Mouse (Mus musculus) E14TG2a.4 (cell line): ENCODE measurements around the gene Prkca.

ENCODE experiments used
- H3K27me3 ChIP-seq: 2 replicates; pipeline ENCODE4 v1.6.1; 2014; ENCODE audit warnings: low read length, control low read depth; ENCODE audit not compliant: insufficient read depth
- H3K36me3 ChIP-seq: 2 replicates; pipeline ENCODE4 v1.6.1; 2014; ENCODE audit warnings: low read length, control low read depth; ENCODE audit not compliant: insufficient read depth
- H3K4me1 ChIP-seq: replicated peaks from 2 replicates; pipeline ENCODE4 v1.6.1; 2014; ENCODE audit warnings: low read depth, low read length, control low read depth
- H3K4me3 ChIP-seq: replicated peaks from 2 replicates; pipeline ENCODE4 v1.5.1; 2014; ENCODE audit warnings: mild to moderate bottlenecking, low read length
- H3K9me3 ChIP-seq: 2 replicates; pipeline ENCODE4 v1.6.1; 2014; ENCODE audit warnings: low read length, control low read depth
- CTCF ChIP-seq: conservative IDR thresholded peaks from 2 replicates; pipeline ENCODE4 v1.5.1; 2014; ENCODE audit warnings: low read length
- NANOG ChIP-seq: IDR thresholded peaks from 2 replicates; pipeline ENCODE4 v1.6.1; 2014; ENCODE audit warnings: borderline replicate concordance, low read length, mixed read lengths
- POU5F1 ChIP-seq: IDR thresholded peaks from 2 replicates; pipeline ENCODE4 v1.6.1; 2014; ENCODE audit warnings: low read length, borderline replicate concordance

Gene Prkca

DNA sequence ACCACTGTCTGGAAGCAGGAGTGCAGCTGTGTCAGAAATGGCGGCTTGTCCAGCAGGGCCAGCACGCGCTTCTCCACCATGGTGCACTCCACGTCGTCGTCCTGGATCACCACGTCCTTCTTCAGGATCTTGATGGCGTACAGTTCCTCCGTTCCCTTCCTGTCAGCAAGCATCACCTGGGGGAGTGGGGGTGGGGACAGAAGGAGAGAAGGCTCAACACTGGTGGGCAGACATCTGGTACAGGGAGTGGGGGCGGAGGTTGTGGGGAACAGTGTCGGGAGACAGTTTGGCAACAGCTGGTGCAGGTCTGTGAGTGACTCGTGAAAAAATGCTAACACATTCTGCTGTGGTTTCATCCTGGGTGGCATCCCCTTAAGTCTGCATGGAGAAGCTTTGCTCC is 359.8 kb downstream of the Prkca start:
- Histone ChIP-seq H3K9me3 (no peaks in the 10 kb centered on the region), H3K36me3 (no peaks in the 10 kb centered on the region), H3K27me3 (0 out of 2 replicates have a peak, but pooled peaks cover 3% of the 10 kb centered on the region), H3K4me3 (peak overlapping the region; percentile 41), H3K4me1 (peaks cover 82% of the 10 kb centered on the region)
- TF ChIP-seq NANOG (no peak), POU5F1 (no peak), CTCF (no peak)

DNA sequence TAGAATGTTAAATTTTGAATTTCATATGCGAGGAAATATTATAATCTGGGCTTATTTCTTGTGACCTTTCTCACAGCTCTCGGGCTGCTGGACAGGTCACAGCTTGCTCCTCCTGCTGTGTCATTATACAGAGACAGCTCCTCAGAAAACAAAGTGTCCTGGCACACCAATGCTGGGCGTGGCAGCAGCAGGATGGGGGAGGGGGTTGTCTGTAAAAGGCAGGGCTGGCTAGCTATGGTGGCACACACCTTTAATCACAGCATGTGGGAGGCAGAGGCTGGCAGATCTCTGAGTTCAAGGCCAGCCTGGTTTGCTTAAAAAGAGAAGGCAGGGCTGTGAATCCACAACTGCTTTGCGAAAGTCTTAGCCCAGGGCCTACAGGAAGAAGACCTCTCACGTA is 360.5 kb downstream of the Prkca start:
- H3K36me3 ChIP-seq = no peaks in the 10 kb centered on the region
- peak overlapping the region; percentile 41; the same call in 1 of the 2 replicates for H3K4me3 ChIP-seq
- 0 out of 2 replicates have a peak, but pooled peaks cover 5% of the 10 kb centered on the region for H3K27me3 ChIP-seq
- peaks cover 82% of the 10 kb centered on the region for H3K4me1 ChIP-seq
- TF ChIP-seq POU5F1 (no peak), CTCF (no peak), NANOG (no peak)
- H3K9me3 ChIP-seq = no peaks in the 10 kb centered on the region

DNA sequence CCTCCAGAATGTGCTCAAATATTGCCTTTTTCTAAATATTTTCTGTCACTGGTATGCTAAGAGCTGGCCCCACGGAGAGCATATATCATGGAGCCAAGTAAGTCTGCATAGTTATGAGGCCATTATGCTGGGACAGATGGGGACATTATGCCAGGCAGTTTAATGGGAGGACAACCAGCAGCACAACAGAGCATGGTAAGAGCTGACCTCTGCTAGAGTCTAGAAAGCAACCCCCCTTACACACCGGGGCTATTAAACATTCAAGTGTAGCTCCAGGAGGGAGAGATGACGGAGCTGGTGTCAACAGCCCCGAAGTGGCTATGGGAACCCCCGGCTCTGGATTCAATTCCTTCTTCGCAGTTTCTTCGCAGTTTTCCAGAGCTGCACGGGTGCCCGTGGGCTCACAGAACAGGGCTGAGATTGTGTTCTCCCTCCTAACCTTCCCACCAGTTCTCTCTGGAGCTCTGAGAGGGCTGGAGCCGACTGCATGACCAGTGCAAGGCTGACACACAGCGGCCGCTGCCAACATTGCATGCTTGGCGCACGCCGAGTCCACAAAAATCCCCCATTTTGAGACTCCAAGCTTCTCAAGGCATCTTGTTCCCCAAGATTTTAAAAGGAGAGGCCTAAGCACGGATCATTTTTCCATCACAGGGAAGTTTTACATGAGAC is 361.4 kb downstream of the Prkca start:
- Histone ChIP-seq H3K4me3 (peak overlapping the region; percentile 3; the same call in 1 of the 2 replicates), H3K9me3 (no peaks in the 10 kb centered on the region), H3K36me3 (peaks cover 2% of the 10 kb centered on the region), H3K4me1 (peaks cover 80% of the 10 kb centered on the region), H3K27me3 (0 out of 2 replicates have a peak, but pooled peaks cover 10% of the 10 kb centered on the region)
- TF ChIP-seq CTCF = peak; percentile 49
- no peak for TF ChIP-seq POU5F1
- TF ChIP-seq NANOG = no peak

DNA sequence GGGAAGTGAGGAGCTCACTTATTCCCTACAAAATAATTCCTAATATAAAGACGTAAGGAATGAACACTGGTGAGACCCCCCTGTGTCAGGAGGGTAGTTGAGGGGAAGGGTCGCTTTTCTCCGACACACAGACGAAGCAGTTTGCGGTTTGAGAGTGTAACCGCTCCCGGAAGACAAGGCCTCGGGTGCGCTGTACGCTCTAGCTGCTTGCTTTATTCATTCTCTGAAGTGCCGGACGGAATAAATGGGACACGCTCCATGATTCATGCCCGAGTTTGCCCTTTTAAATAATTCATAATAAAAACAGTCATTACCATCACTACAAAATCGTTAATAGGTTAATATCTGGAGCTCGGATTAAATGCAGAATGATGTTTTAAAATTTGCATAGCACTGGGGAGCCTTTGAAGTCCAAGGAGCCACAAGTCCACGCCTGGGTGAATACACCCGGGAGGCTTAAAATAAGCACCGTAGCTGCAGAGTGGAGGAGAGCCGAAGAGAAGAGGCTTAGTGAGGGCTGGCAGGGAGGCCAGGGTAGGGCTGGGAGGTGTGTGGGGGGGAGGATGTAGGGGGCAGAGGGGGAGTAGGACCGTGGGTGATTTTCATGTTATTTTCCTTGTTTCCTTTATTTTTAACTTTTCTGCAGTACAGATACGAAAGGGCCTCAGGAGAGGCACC is 364.1 kb downstream of the Prkca start:
- Histone ChIP-seq H3K4me1 (peaks cover 54% of the 10 kb centered on the region), H3K4me3 (no peak overlapping the region), H3K27me3 (0 out of 2 replicates have a peak, but pooled peaks cover 11% of the 10 kb centered on the region), H3K9me3 (no peaks in the 10 kb centered on the region), H3K36me3 (peaks cover 4% of the 10 kb centered on the region)
- TF ChIP-seq NANOG (no peak), CTCF (no peak), POU5F1 (no peak)

DNA sequence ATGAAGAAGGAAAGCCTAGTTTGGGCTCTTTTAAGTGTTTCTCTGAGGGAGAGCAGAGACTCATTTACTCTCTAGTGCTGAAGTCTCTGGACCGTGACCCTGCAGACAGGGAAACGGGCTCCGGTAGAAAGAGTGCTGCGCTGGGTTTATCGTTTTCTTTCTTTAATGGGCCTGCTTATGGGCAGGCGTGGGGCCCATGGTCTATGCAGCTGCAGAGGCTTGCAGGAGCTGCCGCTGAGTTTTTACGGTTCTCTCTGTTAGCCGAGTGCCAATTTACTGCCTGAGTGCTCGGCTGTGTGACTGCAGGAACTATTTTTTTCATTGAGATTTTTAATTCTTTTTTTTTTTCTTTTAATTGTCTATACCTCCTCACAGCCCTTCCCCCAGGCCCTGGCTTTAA is 373.8 kb downstream of the Prkca start:
- TF ChIP-seq NANOG = no peak
- no peak for TF ChIP-seq POU5F1
- TF ChIP-seq CTCF = no peak
- no peaks in the 10 kb centered on the region for H3K9me3 ChIP-seq

DNA sequence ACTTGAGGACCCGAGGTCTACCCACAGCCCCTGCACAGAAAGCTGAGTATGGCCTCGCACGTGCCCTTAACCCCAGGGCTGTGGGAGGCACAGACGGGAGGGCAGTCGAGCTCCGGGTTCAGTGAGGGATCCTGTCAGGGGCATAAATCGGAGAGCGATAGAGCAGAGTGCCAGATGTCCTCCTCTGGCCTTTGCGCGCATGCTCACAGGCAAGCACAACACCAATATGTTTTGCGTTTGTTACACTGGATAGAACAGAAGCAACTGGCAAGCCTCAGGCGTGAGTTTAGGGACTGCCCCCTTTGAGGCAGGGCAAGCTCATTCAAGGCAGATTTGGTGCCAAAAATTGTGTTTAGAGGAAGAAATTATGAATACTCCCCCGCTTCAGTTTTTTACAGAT is 375.6 kb downstream of the Prkca start:
- Histone ChIP-seq H3K36me3 (no peaks in the 10 kb centered on the region), H3K27me3 (0 out of 2 replicates have a peak, but pooled peaks cover 3% of the 10 kb centered on the region), H3K9me3 (no peaks in the 10 kb centered on the region), H3K4me1 (no peaks in the 10 kb centered on the region), H3K4me3 (no peak overlapping the region)
- no peak for TF ChIP-seq CTCF
- no peak for TF ChIP-seq NANOG
- no peak for TF ChIP-seq POU5F1

More for the DNA sequence above, 373.8 kb downstream of the Prkca start:
- no peaks in the 10 kb centered on the region for H3K4me1 ChIP-seq
- H3K36me3 ChIP-seq = no peaks in the 10 kb centered on the region
- H3K4me3 ChIP-seq = no peak overlapping the region
- 0 out of 2 replicates have a peak, but pooled peaks cover 3% of the 10 kb centered on the region for H3K27me3 ChIP-seq

DNA sequence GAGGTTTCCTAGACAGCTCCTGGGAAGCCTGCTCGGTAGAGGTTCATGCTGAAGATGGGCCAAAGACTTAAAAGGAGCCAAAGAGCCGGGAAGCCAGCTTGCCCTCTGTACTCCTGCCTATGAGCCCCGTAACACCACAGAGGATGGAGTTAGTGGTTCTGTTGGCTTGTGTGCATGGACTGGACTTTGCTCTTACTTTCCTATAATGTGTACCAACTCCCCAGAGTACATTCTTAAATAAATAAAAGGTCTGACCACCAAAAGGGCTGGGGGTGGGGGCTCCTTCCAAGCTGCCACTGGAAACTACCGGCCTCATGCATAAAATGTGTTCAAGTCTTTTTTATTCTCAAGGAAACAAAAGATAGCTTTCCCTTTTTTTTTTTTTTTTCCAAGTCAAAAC is 377.5 kb downstream of the Prkca start:
- TF ChIP-seq POU5F1 = no peak
- TF ChIP-seq CTCF = no peak
- no peak for TF ChIP-seq NANOG
- Histone ChIP-seq H3K4me1 (no peaks in the 10 kb centered on the region), H3K9me3 (peaks cover 8% of the 10 kb centered on the region), H3K36me3 (no peaks in the 10 kb centered on the region), H3K27me3 (0 out of 2 replicates have a peak, but pooled peaks cover 3% of the 10 kb centered on the region), H3K4me3 (no peak overlapping the region)

DNA sequence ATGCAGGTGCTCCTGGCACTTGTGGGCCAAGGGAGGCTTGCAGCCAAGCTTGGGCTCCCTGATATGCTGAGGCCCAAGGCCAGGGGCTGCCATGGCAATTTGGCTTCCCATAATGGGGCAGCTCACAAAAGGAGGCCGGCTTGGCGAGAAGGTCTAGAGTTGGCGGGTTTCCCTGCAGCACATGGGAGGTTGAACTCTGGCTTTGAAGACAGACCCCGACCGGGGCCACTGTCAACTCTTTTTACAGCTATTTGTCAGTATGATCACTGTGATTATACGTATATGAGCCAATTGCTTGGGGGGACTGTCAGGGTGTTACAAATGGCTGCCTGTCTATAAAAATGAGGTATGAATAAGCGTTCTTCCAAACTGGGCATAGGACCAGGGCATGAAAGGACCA is 378.3 kb downstream of the Prkca start:
- Histone ChIP-seq H3K9me3 (peaks cover 16% of the 10 kb centered on the region), H3K27me3 (0 out of 2 replicates have a peak, but pooled peaks cover 3% of the 10 kb centered on the region), H3K36me3 (no peaks in the 10 kb centered on the region), H3K4me3 (no peak overlapping the region), H3K4me1 (no peaks in the 10 kb centered on the region)
- TF ChIP-seq NANOG (no peak), CTCF (no peak), POU5F1 (no peak)
